Mouse (Mus musculus) embryonic fibroblast, embryonic 13.5 days (primary cell): ENCODE results near the gene Zranb1.

ENCODE experiments used
- CTCF ChIP-seq: IDR thresholded peaks from 2 replicates; pipeline ENCODE4 v1.5.1; 2011; ENCODE audit warnings: mild to moderate bottlenecking, control low read depth, low read length, moderate library complexity, borderline replicate concordance; ENCODE audit not compliant: insufficient read depth
- POLR2A ChIP-seq: IDR thresholded peaks from 2 replicates; pipeline ENCODE4 v1.6.1; 2011; ENCODE audit warnings: low read depth, mild to moderate bottlenecking, control low read depth, low read length, moderate library complexity

DNA sequence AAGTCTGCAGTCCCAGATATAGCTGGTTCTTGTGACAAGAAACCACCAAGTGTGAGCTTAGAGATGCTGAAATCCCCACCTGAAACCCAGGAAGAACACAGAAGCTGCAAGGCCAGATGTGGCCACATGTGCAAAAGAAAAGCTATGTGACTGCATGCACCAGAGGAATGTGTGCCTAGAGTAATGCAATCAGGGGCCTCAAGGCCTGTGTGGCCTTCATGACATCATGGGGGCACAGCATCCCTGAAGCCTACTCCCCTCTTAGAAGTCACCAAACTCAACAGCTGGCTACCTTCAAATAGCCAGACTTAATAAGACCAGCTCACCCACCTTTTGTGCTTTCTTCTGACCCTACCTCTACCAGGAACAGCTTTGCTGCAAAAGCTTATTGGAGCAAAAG lies 105.0 kb downstream of the Zranb1 start:
- no peak for TF ChIP-seq CTCF
- no peak for TF ChIP-seq POLR2A
